Mouse (Mus musculus) hindbrain, embryonic 10.5 days (tissue): ENCODE measurements around the gene Ipp. TPM values are rescaled to one million over a fixed set of nuclear protein-coding genes. Genes with fewer than 3 reads are reported as not detected.

Experiments used
- DNase-seq: peaks from one replicate; pipeline ENCODE4 v3.0.0-alpha.2; 2017; ENCODE audit warnings: low spot score
- H3K27ac ChIP-seq: fragments of 300-500 bp; sonication (generic); 2 replicates; pipeline ENCODE4 v1.5.1; 2016; ENCODE audit warnings: mild to moderate bottlenecking, moderate library complexity
- H3K27me3 ChIP-seq: fragments of 300-500 bp; sonication (generic); 2 replicates; pipeline ENCODE4 v1.6.1; 2016; ENCODE audit warnings: mild to moderate bottlenecking; ENCODE audit not compliant: poor library complexity, insufficient read depth, severe bottlenecking
- H3K36me3 ChIP-seq: fragments of 300-500 bp; sonication (generic); 2 replicates; pipeline ENCODE4 v1.6.1; 2016; ENCODE audit warnings: mild to moderate bottlenecking, moderate library complexity
- H3K4me1 ChIP-seq: fragments of 300-500 bp; sonication (generic); replicated peaks from 2 replicates; pipeline ENCODE4 v1.6.1; 2016; ENCODE audit warnings: mild to moderate bottlenecking
- H3K4me3 ChIP-seq: fragments of 300-500 bp; sonication (generic); 2 replicates; pipeline ENCODE4 v1.5.1; 2016; ENCODE audit warnings: mild to moderate bottlenecking, moderate library complexity
- H3K9me3 ChIP-seq: fragments of 300-500 bp; sonication (generic); 2 replicates; pipeline ENCODE4 v1.6.1; 2016; ENCODE audit warnings: mild to moderate bottlenecking, moderate library complexity
- WGBS: fragments of 180-500 bp; shearing (Covaris S2); methylation state at CpG from one replicate; pipeline ENCODE4 v1.1.7; 2016; 5-methylcytosine and 5-hydroxymethylcytosine counted together
- polyA plus RNA-seq: library from polyadenylated mRNA; unstranded; fragments of >200 nt; fragmentation: Nextera tagmentation; extraction: Ambion mirVana; gene quantifications from 2 replicates; pipeline ENCODE4 v1.2.1, GENCODE M21; 2016

The Ipp gene
- polyA plus RNA-seq, 1 experiment from 2014 or later, result 12.5 TPM

- H3K27me3 ChIP-seq, result no peaks in the 10 kb centered on the region
- no peak for DNase-seq
- 66% methylated on average over 2 of the region's 2 CpGs for WGBS
- peaks cover 37% of the 10 kb centered on the region for H3K36me3 ChIP-seq
- H3K27ac ChIP-seq, result no peak overlapping the region
- H3K4me1 ChIP-seq, result no peaks in the 10 kb centered on the region
- no peaks in the 10 kb centered on the region for H3K9me3 ChIP-seq
- H3K4me3 ChIP-seq, result no peak overlapping the region
Observed at GRCm38 (mm10) chr4:116531109-116531508, 23.8 kb downstream of the Ipp start.

- no peak for DNase-seq
- Histone ChIP-seq H3K27ac (no peak overlapping the region), H3K4me1 (no peaks in the 10 kb centered on the region), H3K9me3 (no peaks in the 10 kb centered on the region), H3K27me3 (no peaks in the 10 kb centered on the region), H3K36me3 (peaks cover 35% of the 10 kb centered on the region), H3K4me3 (no peak overlapping the region)
Observed at GRCm38 (mm10) chr4:116536351-116536750, 29.0 kb downstream of the Ipp start.

DNA sequence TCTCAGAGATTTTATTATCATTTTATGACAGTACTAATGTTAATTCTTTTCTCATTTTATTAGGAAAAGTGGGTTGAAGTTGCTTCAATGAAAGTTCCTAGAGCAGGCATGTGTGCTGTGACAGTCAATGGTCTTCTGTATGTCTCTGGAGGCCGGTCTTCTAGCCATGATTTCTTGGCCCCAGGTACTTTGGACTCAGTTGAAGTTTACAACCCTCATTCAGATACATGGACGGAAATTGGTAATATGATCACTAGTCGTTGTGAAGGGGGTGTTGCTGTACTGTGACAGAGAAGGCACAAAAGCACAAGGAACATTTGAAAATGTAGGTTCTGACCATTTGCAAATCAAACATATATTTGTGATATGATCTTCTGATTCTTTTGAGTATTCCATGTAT, 30.4 kb downstream of the Ipp start:
- Histone ChIP-seq H3K4me1 (no peaks in the 10 kb centered on the region), H3K27ac (no peak overlapping the region), H3K36me3 (peaks cover 29% of the 10 kb centered on the region), H3K9me3 (no peaks in the 10 kb centered on the region), H3K27me3 (no peaks in the 10 kb centered on the region), H3K4me3 (no peak overlapping the region)
- DNase-seq, result no peak
- 92% methylated on average over 3 of the region's 3 CpGs for WGBS

DNA sequence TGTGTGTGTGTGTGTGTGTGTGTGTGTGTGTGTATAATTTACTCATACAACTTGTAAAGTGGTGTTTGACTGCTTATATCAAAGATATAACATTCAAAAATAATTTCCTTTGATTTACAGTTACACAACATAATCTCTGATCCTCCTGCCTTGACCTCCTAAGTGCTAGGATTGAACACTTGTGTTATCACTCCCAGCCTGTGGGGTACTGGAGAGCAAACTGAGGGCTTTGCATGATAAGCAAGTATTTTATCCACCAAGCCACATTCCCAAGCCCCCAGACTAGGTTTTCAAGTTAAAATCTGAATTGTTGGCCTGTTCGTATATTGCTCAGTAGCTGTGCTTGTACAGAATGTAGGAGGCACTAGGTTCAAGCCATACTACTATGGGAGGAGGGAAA, 43.1 kb downstream of the Ipp start:
- no peak for DNase-seq
- Histone ChIP-seq H3K36me3 (peaks cover 21% of the 10 kb centered on the region), H3K9me3 (no peaks in the 10 kb centered on the region), H3K4me3 (no peak overlapping the region), H3K27ac (no peak overlapping the region), H3K27me3 (no peaks in the 10 kb centered on the region), H3K4me1 (peaks cover 4% of the 10 kb centered on the region; the same call in 1 of the 2 replicates)
- WGBS, result 95% methylated on average over 1 of the region's 1 CpGs

DNA sequence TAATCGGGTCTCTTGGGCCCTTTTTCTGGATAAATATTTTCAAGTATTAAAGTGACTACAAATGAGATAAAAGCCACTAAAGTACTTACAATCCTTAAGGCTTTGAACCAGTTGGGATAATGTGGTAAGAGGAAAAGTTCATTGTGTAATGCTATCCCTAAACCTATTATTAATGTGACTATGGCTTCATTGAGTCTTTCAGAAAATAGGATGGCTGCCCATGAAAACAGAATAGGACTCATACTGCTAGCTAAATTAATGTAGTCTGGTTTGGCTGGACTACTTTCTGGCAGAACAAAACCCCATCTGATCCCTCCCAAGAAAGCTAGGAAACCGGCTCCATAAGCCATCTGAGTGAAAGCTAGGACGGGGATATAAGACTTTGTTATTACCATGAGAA, 45.7 kb downstream of the Ipp start:
- no peaks in the 10 kb centered on the region for H3K27me3 ChIP-seq
- H3K4me3 ChIP-seq, result no peak overlapping the region
- DNase-seq, result no peak
- H3K36me3 ChIP-seq, result peaks cover 21% of the 10 kb centered on the region
- peaks cover 11% of the 10 kb centered on the region for H3K4me1 ChIP-seq
- H3K9me3 ChIP-seq, result no peaks in the 10 kb centered on the region
- no peak overlapping the region for H3K27ac ChIP-seq
- 89% methylated on average over 3 of the region's 3 CpGs for WGBS

DNA sequence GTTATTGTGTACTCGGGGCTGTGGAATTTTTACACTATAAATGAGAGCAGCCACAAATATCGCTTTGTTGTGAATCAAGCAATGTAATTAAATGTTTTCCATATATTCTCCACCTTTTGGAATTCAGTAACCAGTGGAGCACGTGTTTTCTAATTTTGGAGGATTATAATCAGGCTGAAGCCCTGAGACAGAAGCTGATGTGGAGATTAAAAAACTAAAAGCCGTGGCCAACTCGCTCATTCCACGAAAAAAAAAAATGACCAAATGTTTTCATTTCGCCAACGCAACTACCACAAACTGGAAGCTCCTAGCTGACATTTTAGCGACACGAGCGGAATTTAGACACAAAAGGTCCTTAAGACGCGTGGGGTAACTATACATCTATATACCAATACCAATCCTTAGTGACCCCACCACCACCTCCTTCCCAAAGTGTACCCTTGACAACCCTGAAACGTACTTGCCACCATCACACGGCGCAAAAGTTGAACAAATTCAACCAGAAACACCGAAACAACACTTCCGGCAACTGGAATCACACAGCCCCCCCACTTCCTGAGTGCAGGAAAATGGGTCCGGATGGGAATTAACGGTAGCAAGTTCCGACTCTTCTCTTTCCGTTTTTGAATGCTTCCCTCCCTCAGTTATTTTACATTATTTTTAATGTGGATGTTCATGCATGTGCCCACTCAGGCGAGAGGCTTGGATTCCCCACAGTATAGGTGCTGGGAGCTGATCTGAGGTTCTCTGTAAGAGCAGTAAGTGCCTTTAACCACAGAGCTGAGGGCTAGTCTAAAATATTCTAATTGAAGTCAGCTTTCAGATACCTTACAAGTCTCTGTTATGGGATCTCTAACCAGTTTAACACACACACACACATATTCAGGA, 48.3 kb downstream of the Ipp start, which contains the start of gene Tmem69:
TSS of gene Tmem69 (minus strand) at position 524 of the 888 bp plus-strand sequence.
- H3K27me3 ChIP-seq, result no peaks in the 10 kb centered on the region
- H3K36me3 ChIP-seq, result peaks cover 26% of the 10 kb centered on the region
- peak within 1 kb of the TSS; percentile 82 for H3K4me3 ChIP-seq
- WGBS, result 5% methylated on average over 23 of the region's 23 CpGs
- peak within 1 kb of the TSS; percentile 95 for H3K27ac ChIP-seq
- H3K9me3 ChIP-seq, result no peaks in the 10 kb centered on the region
- DNase-seq, result peak; percentile 79
- H3K4me1 ChIP-seq, result peaks cover 24% of the 10 kb centered on the region

- H3K4me3 ChIP-seq, result peak overlapping the region; percentile 82
- peaks cover 24% of the 10 kb centered on the region for H3K4me1 ChIP-seq
- H3K27ac ChIP-seq, result peak overlapping the region; percentile 95
- H3K27me3 ChIP-seq, result no peaks in the 10 kb centered on the region
- H3K9me3 ChIP-seq, result no peaks in the 10 kb centered on the region
- WGBS, result under 1% methylated on average over 28 of the region's 28 CpGs
- peaks cover 35% of the 10 kb centered on the region for H3K36me3 ChIP-seq
- DNase-seq, result peak; percentile 91
Observed at GRCm38 (mm10) chr4:116556561-116557305, 49.4 kb downstream of the Ipp start.

DNA sequence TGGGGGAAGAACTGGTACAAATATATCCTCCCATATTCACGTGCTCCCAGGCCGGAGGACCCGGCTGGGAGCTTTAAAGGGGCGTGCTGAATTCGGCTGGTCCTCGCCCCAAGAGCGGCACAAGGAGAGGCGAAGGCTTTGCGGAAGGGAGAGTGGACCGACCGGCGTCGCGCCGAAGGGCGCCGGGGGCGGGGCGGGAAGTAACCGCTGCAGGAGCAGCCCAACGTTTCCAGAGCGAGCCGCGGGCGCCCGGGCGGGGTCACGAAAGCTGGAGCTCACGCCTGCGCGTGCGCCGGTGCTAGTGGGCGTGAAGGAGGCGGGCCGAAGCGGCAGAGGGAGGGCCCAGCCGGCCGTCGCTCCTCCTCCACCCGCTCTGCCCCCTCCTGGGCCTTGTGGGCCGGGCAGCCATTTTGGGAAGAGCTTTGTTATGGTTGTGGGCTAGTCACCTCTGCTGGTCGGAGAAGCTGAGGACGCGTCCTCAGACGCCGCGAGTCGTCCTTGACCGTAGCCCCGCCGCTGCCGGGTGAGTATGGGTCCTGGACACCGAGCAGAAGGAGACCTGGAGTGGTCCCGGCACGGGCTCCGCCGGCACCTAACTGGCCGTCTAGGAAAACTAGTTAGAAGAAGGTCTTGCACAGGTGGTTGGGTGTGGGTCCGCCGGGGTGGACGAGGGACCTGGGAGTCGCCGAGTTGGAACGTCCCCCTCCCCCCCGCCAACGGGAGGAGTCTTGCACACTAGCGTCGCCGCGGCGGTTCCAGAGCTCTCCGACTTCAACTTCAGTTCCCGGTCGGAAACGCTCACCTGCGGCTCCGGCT, 50.2 kb downstream of the Ipp start, which contains the start of gene Gpbp1l1:
TSS of gene Gpbp1l1 (plus strand) at position 353 of the 816 bp plus-strand sequence.
- peak; percentile 98 for DNase-seq
- H3K27ac ChIP-seq, result peak within 1 kb of the TSS; percentile 95
- no peaks in the 10 kb centered on the region for H3K9me3 ChIP-seq
- peaks cover 24% of the 10 kb centered on the region for H3K4me1 ChIP-seq
- H3K27me3 ChIP-seq, result no peaks in the 10 kb centered on the region
- H3K36me3 ChIP-seq, result peaks cover 38% of the 10 kb centered on the region
- WGBS, result under 1% methylated on average over 78 of the region's 78 CpGs
- H3K4me3 ChIP-seq, result peak within 1 kb of the TSS; percentile 82

- H3K4me3 ChIP-seq, result peak overlapping the region; percentile 82
- no peaks in the 10 kb centered on the region for H3K27me3 ChIP-seq
- H3K27ac ChIP-seq, result peak overlapping the region; percentile 95
- peaks cover 36% of the 10 kb centered on the region for H3K36me3 ChIP-seq
- WGBS, result 7% methylated on average over 15 of the region's 15 CpGs
- DNase-seq, result no peak
- no peaks in the 10 kb centered on the region for H3K9me3 ChIP-seq
- peaks cover 24% of the 10 kb centered on the region for H3K4me1 ChIP-seq
Observed at GRCm38 (mm10) chr4:116558151-116558882, 51.0 kb downstream of the Ipp start.
